Mouse (Mus musculus) thymus, adult 2 months (tissue): ENCODE data around the gene Hspbap1.

Source experiments
- CTCF ChIP-seq: fragments of 200-500 bp; IDR thresholded peaks from 2 replicates; pipeline ENCODE4 v1.5.1; 2012; ENCODE audit warnings: mild to moderate bottlenecking, control low read depth, low read length, moderate library complexity, borderline replicate concordance; ENCODE audit not compliant: control insufficient read depth, poor library complexity, insufficient read depth; ENCODE audit errors: extremely low read depth
- POLR2A ChIP-seq: fragments of 200-500 bp; IDR thresholded peaks from 2 replicates; pipeline ENCODE4 v1.6.1; 2012; ENCODE audit warnings: mild to moderate bottlenecking, low read length, control low read depth, moderate library complexity; ENCODE audit not compliant: control insufficient read depth, poor library complexity, insufficient read depth; ENCODE audit errors: extremely low read depth

GRCm38 (mm10) chr16:35755502-35756334, 14.5 kb upstream of the Hspbap1 start:
- no peak for TF ChIP-seq POLR2A
- TF ChIP-seq CTCF: no peak
